Mouse (Mus musculus) embryonic fibroblast, embryonic 13.5 days (primary cell): ENCODE results near the gene Tatdn2. TPM values are rescaled to one million over a fixed set of nuclear protein-coding genes. Genes with fewer than 3 reads are reported as not detected.
"Not testable (repeated sequence)": the region's sequence is repeated elsewhere in the genome, so short reads cannot be mapped to it uniquely, and the experiment has no call there.

ENCODE experiments used
- H3K27ac ChIP-seq: 2 replicates; pipeline ENCODE4 v1.5.1; 2012; ENCODE audit warnings: low read length, control low read depth, inconsistent platforms; ENCODE audit not compliant: insufficient read depth
- H3K4me1 ChIP-seq: 2 replicates; pipeline ENCODE4 v1.6.1; 2011; ENCODE audit warnings: low read length; ENCODE audit not compliant: control insufficient read depth, insufficient read depth
- H3K4me3 ChIP-seq: 2 replicates; pipeline ENCODE4 v1.5.1; 2011; ENCODE audit warnings: mild to moderate bottlenecking, control low read depth, low read length; ENCODE audit not compliant: insufficient read depth
- CTCF ChIP-seq: IDR thresholded peaks from 2 replicates; pipeline ENCODE4 v1.5.1; 2011; ENCODE audit warnings: mild to moderate bottlenecking, control low read depth, low read length, moderate library complexity, borderline replicate concordance; ENCODE audit not compliant: insufficient read depth
- POLR2A ChIP-seq: IDR thresholded peaks from 2 replicates; pipeline ENCODE4 v1.6.1; 2011; ENCODE audit warnings: low read depth, mild to moderate bottlenecking, control low read depth, low read length, moderate library complexity
- polyA plus RNA-seq: library from polyadenylated mRNA; stranded (reverse); fragments of >200 nt; gene quantifications from 2 replicates; pipeline ENCODE4 v1.2.4, GENCODE M21; 2011; ENCODE audit warnings: low read depth; ENCODE audit not compliant: missing spikeins, insufficient read length

Tatdn2 gene
- polyA plus RNA-seq, 1 experiment = 48.1 TPM

DNA sequence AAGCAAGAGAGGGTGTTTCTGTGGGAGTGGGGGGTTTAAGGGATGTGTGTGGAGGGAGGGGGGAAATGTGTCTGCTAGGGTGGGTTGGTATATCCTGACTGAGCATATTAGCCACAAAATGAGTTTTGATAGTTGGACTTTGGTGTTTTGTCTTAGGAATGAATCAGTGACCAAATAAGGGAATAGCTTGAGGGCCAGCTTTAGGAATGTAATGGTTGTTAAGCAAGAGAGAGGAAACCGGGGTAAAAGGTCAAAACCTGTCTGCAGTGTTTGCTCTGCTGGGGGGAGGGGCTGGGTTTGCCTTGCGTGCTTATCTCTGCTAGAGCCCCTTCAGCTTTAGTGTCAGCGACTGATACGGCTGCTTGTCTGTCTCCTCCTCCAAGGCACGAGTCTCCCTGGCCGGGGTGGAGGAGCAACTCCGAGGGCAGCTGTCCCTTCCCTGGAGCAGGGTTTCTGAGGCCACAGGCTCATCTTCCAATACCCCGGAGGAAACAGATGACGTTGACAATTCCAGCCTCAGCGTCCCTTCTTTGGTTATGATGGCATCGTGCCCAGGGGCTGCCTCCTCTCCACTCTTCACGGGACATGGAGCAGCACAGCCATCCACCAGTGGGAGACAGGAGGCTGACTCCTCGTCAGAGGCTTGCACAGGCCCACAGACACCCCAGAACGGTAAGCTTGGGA is 6.3 kb upstream of the Tatdn2 start:
- H3K27ac ChIP-seq = peak overlapping the region; percentile 88
- H3K4me3 ChIP-seq = peak overlapping the region; percentile 48
- peaks cover 3% of the 10 kb centered on the region for H3K4me1 ChIP-seq
- TF ChIP-seq CTCF = no peak
- TF ChIP-seq POLR2A = peak; percentile 63

DNA sequence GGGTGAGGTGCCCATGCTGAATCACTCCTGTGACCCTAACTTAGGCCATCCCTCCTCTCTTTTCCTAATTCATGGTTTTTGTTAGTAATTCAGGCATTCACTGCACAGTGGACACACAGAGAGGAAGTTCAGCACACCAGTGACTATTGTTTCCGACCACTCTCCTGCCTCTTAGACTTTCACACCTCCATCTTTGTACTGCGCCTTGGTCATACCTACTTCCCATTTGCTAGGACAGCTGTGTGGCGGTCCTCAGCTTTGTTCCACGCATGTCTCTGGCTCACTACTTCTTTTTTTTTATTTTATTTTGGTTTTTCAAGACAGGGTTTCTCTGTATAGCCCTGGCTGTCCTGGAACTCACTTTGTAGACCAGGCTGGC is 5.8 kb upstream of the Tatdn2 start:
- H3K4me3 ChIP-seq = peak overlapping the region; percentile 48
- peak overlapping the region; percentile 88 for H3K27ac ChIP-seq
- peaks cover 7% of the 10 kb centered on the region for H3K4me1 ChIP-seq
- TF ChIP-seq CTCF (no peak), POLR2A (no peak)

DNA sequence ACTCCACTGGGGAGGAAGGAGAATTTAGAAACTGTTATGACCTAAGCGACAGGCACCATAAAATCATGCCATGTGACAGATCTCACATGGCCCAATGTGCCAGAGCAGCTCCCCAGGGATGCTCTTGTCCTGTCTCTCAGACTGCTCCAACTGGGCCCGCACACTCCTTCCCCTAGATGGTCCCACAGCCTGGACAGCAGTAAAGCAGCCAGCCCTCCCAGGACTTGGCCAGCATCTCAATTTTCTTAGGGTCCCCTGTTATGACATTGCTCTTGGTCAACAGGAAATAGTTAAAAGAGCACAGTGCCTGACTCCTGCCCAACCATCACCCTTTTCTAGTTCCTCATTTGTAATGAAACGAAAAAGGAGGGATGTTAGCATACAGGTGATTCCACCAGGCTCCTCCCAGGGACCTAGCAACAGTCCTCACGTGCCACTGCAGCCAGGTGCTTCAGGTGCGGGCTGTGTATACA is 4.2 kb upstream of the Tatdn2 start:
- Histone ChIP-seq H3K4me1 (peaks cover 10% of the 10 kb centered on the region), H3K27ac (peak overlapping the region; percentile 47), H3K4me3 (no peak overlapping the region)
- no peak for TF ChIP-seq CTCF
- TF ChIP-seq POLR2A = no peak

DNA sequence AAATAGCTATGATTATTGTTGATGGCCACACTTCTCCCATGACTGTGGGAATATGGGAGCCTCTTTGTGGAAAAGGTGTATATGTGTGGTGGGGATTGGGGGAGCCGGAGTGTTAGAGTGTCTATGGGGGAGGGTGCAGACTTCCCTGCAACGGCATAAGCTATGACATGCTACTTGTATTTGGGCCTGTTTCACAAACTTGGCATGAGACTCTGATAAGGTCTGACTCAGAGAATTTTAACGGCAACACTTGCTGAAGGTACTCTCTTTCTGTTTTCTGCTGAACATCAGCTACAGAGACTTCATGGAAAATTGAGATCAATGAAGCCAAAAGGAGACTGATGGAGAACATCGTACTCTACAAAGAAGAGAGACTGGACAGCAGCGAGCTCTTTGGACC is 3.5 kb upstream of the Tatdn2 start:
- Histone ChIP-seq H3K4me1 (peaks cover 10% of the 10 kb centered on the region), H3K27ac (no peak overlapping the region)

DNA sequence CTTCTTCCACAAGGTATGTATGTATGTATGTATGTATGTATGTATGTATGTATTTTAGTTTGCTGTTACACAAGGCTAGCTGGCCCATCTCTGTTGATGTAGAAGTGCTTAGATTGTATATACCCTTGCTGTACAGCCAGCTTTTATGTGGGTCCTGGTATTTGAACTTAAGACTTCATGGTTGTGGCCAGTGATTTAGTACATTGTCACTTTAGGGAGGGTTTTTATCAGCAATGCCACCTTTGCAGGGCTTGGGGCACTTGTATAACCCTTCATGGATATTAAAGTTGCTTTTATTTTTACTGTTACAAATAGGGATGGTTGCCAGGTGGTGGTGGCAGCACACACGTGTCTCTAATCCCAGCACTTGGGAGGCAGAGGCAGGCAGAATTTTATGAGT is 1.6 kb upstream of the Tatdn2 start:
- Histone ChIP-seq H3K4me3 (no peak overlapping the region), H3K27ac (peak overlapping the region; percentile 94; the same call in 1 of the 2 replicates), H3K4me1 (peaks cover 7% of the 10 kb centered on the region; the same call in 1 of the 2 replicates)
- TF ChIP-seq POLR2A = no peak
- TF ChIP-seq CTCF = no peak

More for the DNA sequence above, 3.5 kb upstream of the Tatdn2 start:
- no peak for TF ChIP-seq CTCF
- no peak for TF ChIP-seq POLR2A
- H3K4me3 ChIP-seq = no peak overlapping the region

DNA sequence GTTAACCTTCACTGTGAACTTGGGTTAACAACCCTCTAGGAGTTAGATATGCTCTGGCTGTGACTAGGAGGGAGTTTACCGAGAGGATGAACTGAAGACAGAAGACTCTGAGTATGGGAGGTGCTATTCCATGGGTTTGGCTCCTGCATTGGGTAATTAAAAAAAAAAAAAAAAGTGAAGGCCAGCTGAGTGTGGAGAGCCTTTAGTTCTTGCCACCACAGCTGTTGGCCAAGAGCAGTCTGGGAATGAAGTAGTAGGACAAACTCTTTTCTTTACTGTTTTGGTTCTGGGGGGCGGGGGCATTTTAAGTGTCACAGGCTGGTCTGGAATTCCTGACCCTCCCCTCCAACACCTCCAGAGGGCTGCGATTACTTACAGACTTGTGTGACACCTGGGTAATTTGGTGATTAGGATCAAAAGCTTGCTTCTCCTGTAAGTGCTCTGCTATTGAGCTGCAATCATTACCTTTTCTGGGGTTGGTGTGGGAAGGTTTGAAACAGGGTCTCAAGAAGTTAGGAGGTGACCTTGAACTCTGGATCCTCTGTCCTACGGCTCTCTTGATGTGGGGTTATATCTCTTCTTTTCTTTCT is 989 bp upstream of the Tatdn2 start:
- Histone ChIP-seq H3K4me3 (peak overlapping the region; percentile 6; the same call in 1 of the 2 replicates), H3K4me1 (peaks cover 7% of the 10 kb centered on the region; the same call in 1 of the 2 replicates), H3K27ac (peak overlapping the region; percentile 94)
- TF ChIP-seq CTCF (no peak), POLR2A (no peak; the same call in 1 of the 2 replicates)

DNA sequence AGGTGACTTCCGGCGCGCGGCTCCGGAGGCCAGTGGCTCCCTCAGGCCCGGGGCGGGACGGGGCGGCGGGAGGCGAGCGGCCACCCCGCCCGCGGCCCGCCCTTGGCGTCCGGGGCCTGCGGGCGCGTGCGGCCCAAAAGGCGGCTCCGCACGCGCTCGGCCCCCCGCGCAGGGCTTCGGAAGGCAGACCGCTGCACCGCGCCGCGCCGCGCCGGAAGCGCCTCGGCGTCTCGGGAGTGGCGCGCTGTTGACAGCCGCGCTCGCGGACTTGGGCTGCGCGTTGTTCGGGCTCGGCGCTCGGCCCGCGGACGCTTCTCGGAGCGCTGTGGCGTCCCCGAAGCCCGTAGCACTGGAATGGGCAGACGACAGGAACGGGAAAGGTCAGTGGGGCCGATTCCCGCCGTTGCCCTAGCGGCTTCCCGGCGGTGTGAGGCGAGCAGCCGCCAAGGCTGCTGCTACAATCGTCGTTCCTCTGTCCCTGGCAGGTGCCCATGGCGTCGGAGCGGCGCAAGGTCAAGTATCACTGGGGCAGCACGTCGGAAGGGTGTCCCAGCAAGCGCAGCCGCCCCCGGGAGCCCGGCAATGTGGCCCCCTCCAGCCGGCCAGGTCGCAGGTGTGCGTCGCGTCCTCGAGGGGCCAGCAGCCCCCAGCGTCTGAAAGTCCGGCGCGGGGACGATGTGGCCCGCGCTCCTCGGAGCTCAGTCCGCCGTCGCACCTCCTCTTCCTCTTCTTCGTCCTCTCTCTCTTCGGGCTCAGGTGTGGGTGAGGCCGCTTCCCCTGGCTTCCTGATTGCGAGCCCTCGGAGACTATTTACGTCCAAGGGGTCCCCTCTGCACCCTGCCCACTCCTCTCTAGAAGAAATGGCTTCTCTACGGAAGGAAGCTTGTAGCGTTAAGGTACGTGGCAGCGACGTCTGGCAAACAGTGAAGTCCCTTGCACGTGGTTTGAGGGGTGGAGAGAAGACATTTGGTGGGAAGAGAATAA is 664 bp downstream of the Tatdn2 start:
- H3K4me1 ChIP-seq = peaks cover 7% of the 10 kb centered on the region; the same call in 1 of the 2 replicates
- H3K4me3 ChIP-seq = peak overlapping the region; percentile 89
- H3K27ac ChIP-seq = peak overlapping the region; percentile 67
- TF ChIP-seq CTCF (no peak), POLR2A (peak; percentile 32; the same call in 1 of the 2 replicates)

DNA sequence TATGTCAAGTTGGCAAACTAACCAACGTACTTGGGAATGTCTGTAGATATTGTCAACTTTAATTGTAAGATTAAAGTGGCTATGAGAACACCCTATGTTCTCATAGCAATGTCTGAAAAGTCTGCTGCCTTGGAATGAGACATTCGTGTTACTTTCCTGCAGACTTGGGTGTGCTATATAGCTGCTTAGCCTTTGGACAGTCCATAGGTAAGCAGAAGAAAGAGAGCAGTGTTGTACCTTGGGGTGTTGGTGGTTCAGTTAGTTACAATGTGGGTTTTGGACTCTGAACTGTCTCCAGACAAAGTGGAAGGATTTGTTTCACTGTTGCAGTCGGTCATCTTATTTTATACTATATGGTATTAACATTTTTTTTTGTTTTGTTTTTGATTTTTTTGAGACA is 15.9 kb downstream of the Tatdn2 start:
- no peak for TF ChIP-seq CTCF
- TF ChIP-seq POLR2A = no peak
- Histone ChIP-seq H3K4me3 (no peak overlapping the region), H3K4me1 (no peaks in the 10 kb centered on the region; the same call in 1 of the 2 replicates), H3K27ac (no peak overlapping the region)

DNA sequence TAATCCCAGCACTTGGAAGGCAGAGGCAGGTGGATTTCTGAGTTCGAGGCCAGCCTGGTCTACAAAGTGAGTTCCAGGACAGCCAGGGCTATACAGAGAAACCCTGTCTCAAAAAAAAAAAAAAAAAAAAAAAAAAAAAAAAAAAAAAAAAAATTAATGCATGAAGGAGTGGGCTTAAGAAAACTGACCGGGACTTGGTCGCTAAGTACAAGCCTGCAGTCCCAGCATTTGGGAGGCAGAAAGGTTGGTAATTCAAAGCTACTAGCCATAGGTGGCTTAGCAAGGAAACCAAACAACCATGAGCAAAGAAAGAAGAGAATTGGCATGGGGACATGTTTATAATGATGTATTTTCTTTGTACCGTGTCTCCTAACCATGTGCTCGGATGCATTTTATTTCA is 16.5 kb downstream of the Tatdn2 start:
- not testable (repeated sequence) for H3K4me3 ChIP-seq, H3K27ac ChIP-seq, H3K4me1 ChIP-seq
